Mouse (Mus musculus) myocyte (in vitro differentiated cells): ENCODE measurements at regions not wholly inside any gene's neighbourhood (a gene's known extent, or its start where the extent isn't known, plus 50 kb on each side); places are given as distances from the start of the nearest gene placed in this dataset.

Experiments used
- MAX ChIP-seq: IDR thresholded peaks from one replicate; pipeline ENCODE4 v1.6.1; 2011; ENCODE audit warnings: low read depth, mild to moderate bottlenecking, control low read depth
- MYOG ChIP-seq, 3 experiments: IDR thresholded peaks; one replicate each; pipeline ENCODE4 v1.6.1; 2011; ENCODE audit warnings: control low read depth in 2 of 3, low read depth in 2 of 3, mild to moderate bottlenecking in 2 of 3; ENCODE audit not compliant: insufficient read length in 2 of 3, control insufficient read depth in 1 of 3, insufficient read depth in 1 of 3
- POLR2A ChIP-seq: IDR thresholded peaks from one replicate; pipeline ENCODE4 v1.6.1; 2011; ENCODE audit warnings: low read depth, mild to moderate bottlenecking, control low read depth, moderate library complexity; ENCODE audit not compliant: insufficient read length
- POLR2AphosphoS2 ChIP-seq: IDR thresholded peaks from one replicate; pipeline ENCODE4 v1.6.1; 2011; ENCODE audit warnings: low read depth, control low read depth; ENCODE audit not compliant: insufficient read length
- REST ChIP-seq: IDR thresholded peaks from one replicate; pipeline ENCODE4 v1.6.1; 2011; ENCODE audit warnings: mild to moderate bottlenecking, control low read depth, moderate library complexity; ENCODE audit not compliant: insufficient read depth, insufficient read length
- TCF12 ChIP-seq: IDR thresholded peaks from one replicate; pipeline ENCODE4 v1.6.1; 2011; ENCODE audit warnings: mild to moderate bottlenecking, control low read depth; ENCODE audit not compliant: poor library complexity, insufficient read depth, severe bottlenecking
- USF1 ChIP-seq: IDR thresholded peaks from one replicate; pipeline ENCODE4 v1.6.1; 2011; ENCODE audit warnings: low read depth, mild to moderate bottlenecking, control low read depth, moderate library complexity

- TF ChIP-seq POLR2A (no peak), REST (no peak), MYOG (IDR thresholded peaks at IDR 0.05; ENCODE audit: control insufficient read depth in 1 of 3, insufficient read depth in 1 of 3, insufficient read length in 2 of 3, low read depth in 2 of 3) (no peak), MAX (no peak), TCF12 (no peak), USF1 (no peak), POLR2AphosphoS2 (no peak)
These were observed 79.4 kb downstream of the Pja1 start for GRCm38 (mm10) chrX:99391628-99392027.
